Mouse (Mus musculus) erythroid progenitor cell, adult 5-6 weeks (primary cell): ENCODE measurements around the gene Ythdf2. TPM values are rescaled to one million over a fixed set of nuclear protein-coding genes. Genes with fewer than 3 reads are reported as not detected.

Experiments
- ATAC-seq: replicated peaks from 2 replicates; pipeline ENCODE4 v1.8.0; 2016; ENCODE audit warnings: moderate number of reproducible peaks, mild to moderate bottlenecking, moderate TSS enrichment, inconsistent platforms; ENCODE audit not compliant: poor library complexity, low FRiP score, severe bottlenecking
- total RNA-seq, 2 experiments: library from RNA; stranded (forward) in 1 of 2; stranded (reverse) in 1 of 2; fragments of 150-400 nt in 1 of 2; fragments of 186-747, 209-891 nt in 1 of 2; gene quantifications; 2 replicates each; pipeline versions ENCODE4 v1.2.3 to v1.2.4; 2015 to 2017; ENCODE audit warnings: low replicate concordance in 2 of 2

Ythdf2 gene
- total RNA-seq, 2 experiments from 2014 or later: 27.2 to 33.5 TPM

GRCm38 (mm10) chr4:132156941-132157622, 55.0 kb downstream of the Ythdf2 start:
- no peak; the same call in 1 of the 2 replicates for ATAC-seq

GRCm38 (mm10) chr4:132154877-132155670, 57.0 kb downstream of the Ythdf2 start:
- no peak for ATAC-seq

- ATAC-seq: no peak
These were observed 60.4 kb downstream of the Ythdf2 start for GRCm38 (mm10) chr4:132151673-132152072.

- ATAC-seq: no peak
These were observed 65.9 kb downstream of the Ythdf2 start for GRCm38 (mm10) chr4:132146201-132146600.

GRCm38 (mm10) chr4:132145092-132145491, 67.0 kb downstream of the Ythdf2 start:
- ATAC-seq: no peak

- no peak for ATAC-seq
These were observed 67.8 kb downstream of the Ythdf2 start, which contains the start of gene Oprd1 for GRCm38 (mm10) chr4:132144080-132144841. TSS of gene Oprd1 (minus strand) at chr4:132144486.

GRCm38 (mm10) chr4:132138640-132139039, 73.5 kb downstream of the Ythdf2 start:
- ATAC-seq: no peak

- no peak for ATAC-seq
These were observed 75.1 kb downstream of the Ythdf2 start for GRCm38 (mm10) chr4:132137013-132137412.

Other genes starting within 250 kb of the Ythdf2 start
- not detected in 2 replicates for gene Gm10300, start 137.6 kb downstream of the Ythdf2 start, total RNA-seq (2015; ENCODE audit: low replicate concordance)
- gene Gm10300, start 137.6 kb downstream of the Ythdf2 start, total RNA-seq (2017; ENCODE audit: low replicate concordance): 0.64 and 1.4 TPM in 2 replicates
- gene Epb41, start 137.0 kb downstream of the Ythdf2 start, total RNA-seq (2015; ENCODE audit: low replicate concordance): 679 and 755 TPM in 2 replicates
- 876 and 895 TPM in 2 replicates for gene Epb41, start 137.0 kb downstream of the Ythdf2 start, total RNA-seq (2017; ENCODE audit: low replicate concordance)
- gene Oprd1, start 67.8 kb downstream of the Ythdf2 start, total RNA-seq (2015; ENCODE audit: low replicate concordance): not detected in 2 replicates
- gene Oprd1, start 67.8 kb downstream of the Ythdf2 start, total RNA-seq (2017; ENCODE audit: low replicate concordance): not detected in 2 replicates
- 40.4 and 49.9 TPM in 2 replicates for gene Gmeb1, start 49.3 kb upstream of the Ythdf2 start, total RNA-seq (2015; ENCODE audit: low replicate concordance)
- 31.5 and 39.5 TPM in 2 replicates for gene Gmeb1, start 49.3 kb upstream of the Ythdf2 start, total RNA-seq (2017; ENCODE audit: low replicate concordance)
- 19.3 and 30.6 TPM in 2 replicates for gene Taf12, start 62.1 kb upstream of the Ythdf2 start, total RNA-seq (2015; ENCODE audit: low replicate concordance)
- 14.9 and 38.3 TPM in 2 replicates for gene Taf12, start 62.1 kb upstream of the Ythdf2 start, total RNA-seq (2017; ENCODE audit: low replicate concordance)
- gene Rab42, start 91.1 kb upstream of the Ythdf2 start, total RNA-seq (2015; ENCODE audit: low replicate concordance): not detected in 2 replicates
- not detected in 2 replicates for gene Rab42, start 91.1 kb upstream of the Ythdf2 start, total RNA-seq (2017; ENCODE audit: low replicate concordance)
- 13.0 and 18.0 TPM in 2 replicates for gene Trnau1ap, start 117.2 kb upstream of the Ythdf2 start, total RNA-seq (2015; ENCODE audit: low replicate concordance)
- gene Trnau1ap, start 117.2 kb upstream of the Ythdf2 start, total RNA-seq (2017; ENCODE audit: low replicate concordance): 8.9 and 14.1 TPM in 2 replicates
- 27.0 and 42.3 TPM in 2 replicates for gene Rcc1, start 141.3 kb upstream of the Ythdf2 start, total RNA-seq (2015; ENCODE audit: low replicate concordance)
- gene Rcc1, start 141.3 kb upstream of the Ythdf2 start, total RNA-seq (2017; ENCODE audit: low replicate concordance): 36.5 and 47.0 TPM in 2 replicates
- 71.7 and 90.5 TPM in 2 replicates for gene Phactr4, start 210.2 kb upstream of the Ythdf2 start, total RNA-seq (2015; ENCODE audit: low replicate concordance)
- 61.1 and 75.6 TPM in 2 replicates for gene Phactr4, start 210.2 kb upstream of the Ythdf2 start, total RNA-seq (2017; ENCODE audit: low replicate concordance)